Mouse (Mus musculus) erythroid progenitor cell, adult 5-6 weeks (primary cell): ENCODE data around the gene Zfp768. TPM values are rescaled to one million over a fixed set of nuclear protein-coding genes. Genes with fewer than 3 reads are reported as not detected.
"Not testable (repeated sequence)": the region's sequence is repeated elsewhere in the genome, so short reads cannot be mapped to it uniquely, and the experiment has no call there.

Experiments
- ATAC-seq: replicated peaks from 2 replicates; pipeline ENCODE4 v1.8.0; 2016; ENCODE audit warnings: moderate number of reproducible peaks, mild to moderate bottlenecking, moderate TSS enrichment, inconsistent platforms; ENCODE audit not compliant: poor library complexity, low FRiP score, severe bottlenecking
- total RNA-seq, 2 experiments: library from RNA; stranded (forward) in 1 of 2; stranded (reverse) in 1 of 2; fragments of 150-400 nt in 1 of 2; fragments of 186-747, 209-891 nt in 1 of 2; gene quantifications; 2 replicates each; pipeline versions ENCODE4 v1.2.3 to v1.2.4; 2015 to 2017; ENCODE audit warnings: low replicate concordance in 2 of 2

The Zfp768 gene
- total RNA-seq, 2 experiments from 2014 or later: 1.3 TPM; not detected in 1

GRCm38 (mm10) chr7:127360265-127360664 lies 14.9 kb upstream of the Zfp768 start:
- no peak for ATAC-seq

- ATAC-seq: no peak
Observed at GRCm38 (mm10) chr7:127358472-127358871, 13.1 kb upstream of the Zfp768 start.

- ATAC-seq: no peak
Observed at GRCm38 (mm10) chr7:127357871-127358270, 12.5 kb upstream of the Zfp768 start.

- no peak for ATAC-seq
Observed at GRCm38 (mm10) chr7:127355796-127356195, 10.4 kb upstream of the Zfp768 start.

- ATAC-seq: no peak
Observed at GRCm38 (mm10) chr7:127351230-127352004, 6.0 kb upstream of the Zfp768 start.

GRCm38 (mm10) chr7:127346676-127347075 lies 1.3 kb upstream of the Zfp768 start:
- ATAC-seq: no peak

GRCm38 (mm10) chr7:127345092-127345491 lies 297 bp downstream of the Zfp768 start:
- no peak for ATAC-seq

GRCm38 (mm10) chr7:127344371-127344770 lies 1.0 kb downstream of the Zfp768 start:
- ATAC-seq: no peak

- ATAC-seq: no peak
Observed at GRCm38 (mm10) chr7:127343351-127344019, 1.9 kb downstream of the Zfp768 start.

GRCm38 (mm10) chr7:127342888-127343287 lies 2.5 kb downstream of the Zfp768 start:
- ATAC-seq: no peak

GRCm38 (mm10) chr7:127342332-127342731 lies 3.1 kb downstream of the Zfp768 start:
- ATAC-seq: no peak

- not testable (repeated sequence) for ATAC-seq
Observed at GRCm38 (mm10) chr7:127341861-127342260, 3.5 kb downstream of the Zfp768 start.

- no peak for ATAC-seq
Observed at GRCm38 (mm10) chr7:127341356-127341755, 4.0 kb downstream of the Zfp768 start.

GRCm38 (mm10) chr7:127337636-127338035 lies 7.8 kb downstream of the Zfp768 start:
- no peak for ATAC-seq

- ATAC-seq: no peak
Observed at GRCm38 (mm10) chr7:127335604-127336003, 9.8 kb downstream of the Zfp768 start.

- ATAC-seq: no peak
Observed at GRCm38 (mm10) chr7:127333240-127333639, 12.1 kb downstream of the Zfp768 start.

- no peak for ATAC-seq
Observed at GRCm38 (mm10) chr7:127326685-127327084, 18.7 kb downstream of the Zfp768 start.

GRCm38 (mm10) chr7:127325550-127325949 lies 19.8 kb downstream of the Zfp768 start:
- ATAC-seq: no peak

- no peak for ATAC-seq
Observed at GRCm38 (mm10) chr7:127324944-127325343, 20.4 kb downstream of the Zfp768 start.

- ATAC-seq: no peak
Observed at GRCm38 (mm10) chr7:127322085-127322484, 23.3 kb downstream of the Zfp768 start.

- ATAC-seq: no peak
Observed at GRCm38 (mm10) chr7:127321106-127321505, 24.3 kb downstream of the Zfp768 start.
